Mouse (Mus musculus) neural tube, embryonic 11.5 days (tissue): Measurements from ENCODE around the gene Hsfy2. TPM values are rescaled to one million over a fixed set of nuclear protein-coding genes. Genes with fewer than 3 reads are reported as not detected.

Experiments used
- ATAC-seq: fragments of 200-750 bp; cut with Nextera tagmentation; 2 replicates; pipeline ENCODE4 v1.8.0; 2017; ENCODE audit warnings: moderate number of reproducible peaks, mild to moderate bottlenecking, moderate TSS enrichment, moderate library complexity; ENCODE audit not compliant: insufficient read depth, low FRiP score, low TSS enrichment
- DNase-seq: peaks from one replicate; pipeline ENCODE4 v3.0.0-alpha.2; 2015; ENCODE audit warnings: low spot score
- H3K27ac ChIP-seq: fragments of 300-500 bp; sonication (generic); 2 replicates; pipeline ENCODE4 v1.5.1; 2014; ENCODE audit warnings: low read depth, mild to moderate bottlenecking, low read length
- H3K27me3 ChIP-seq: fragments of 300-500 bp; sonication (generic); 2 replicates; pipeline ENCODE4 v1.6.1; 2014; ENCODE audit warnings: mild to moderate bottlenecking, low read length, mixed read lengths; ENCODE audit not compliant: control insufficient read depth, insufficient read depth
- H3K36me3 ChIP-seq: fragments of 300-500 bp; sonication (generic); 2 replicates; pipeline ENCODE4 v1.6.1; 2014; ENCODE audit warnings: mild to moderate bottlenecking, low read length, moderate library complexity, mixed read lengths; ENCODE audit not compliant: control insufficient read depth, insufficient read depth
- H3K4me1 ChIP-seq: fragments of 300-500 bp; sonication (generic); 2 replicates; pipeline ENCODE4 v1.6.1; 2014; ENCODE audit warnings: low read length, mixed read lengths; ENCODE audit not compliant: control insufficient read depth, insufficient read depth
- H3K4me2 ChIP-seq: fragments of 300-500 bp; sonication (generic); 2 replicates; pipeline ENCODE4 v1.6.1; 2014; ENCODE audit warnings: low read depth, mild to moderate bottlenecking, moderate library complexity
- H3K4me3 ChIP-seq: fragments of 300-500 bp; sonication (generic); 2 replicates; pipeline ENCODE4 v1.5.1; 2014; ENCODE audit warnings: low read depth, low read length
- H3K9ac ChIP-seq: fragments of 300-500 bp; sonication (generic); 2 replicates; pipeline ENCODE4 v1.6.1; 2014; ENCODE audit warnings: mild to moderate bottlenecking, low read length
- H3K9me3 ChIP-seq: fragments of 300-500 bp; sonication (generic); 2 replicates; pipeline ENCODE4 v1.6.1; 2016; ENCODE audit warnings: low read length; ENCODE audit not compliant: control insufficient read depth
- WGBS: fragments of 180-500 bp; shearing (Covaris S2); extraction: QIAGEN DNeasy Blood & Tissue Kit; methylation state at CpG from one replicate; pipeline ENCODE4 v1.1.7; 2014; 5-methylcytosine and 5-hydroxymethylcytosine counted together
- polyA plus RNA-seq: library from polyadenylated mRNA; unstranded; fragments of >200 nt; fragmentation: Nextera tagmentation; extraction: Ambion mirVana; gene quantifications from 2 replicates; pipeline ENCODE4 v1.2.1, GENCODE M21; 2014

The Hsfy2 gene
- not detected in 2 replicates for polyA plus RNA-seq

- no peaks in the 10 kb centered on the region for H3K9me3 ChIP-seq
- no peak within 1 kb of the TSS for H3K4me3 ChIP-seq
- H3K36me3 ChIP-seq = no peaks in the 10 kb centered on the region
- H3K4me1 ChIP-seq = no peaks in the 10 kb centered on the region
- no peak within 1 kb of the TSS for H3K4me2 ChIP-seq
- ATAC-seq (no peak), DNase-seq (no peak)
- H3K27ac ChIP-seq = no peak within 1 kb of the TSS
- WGBS = 85% methylated on average over 2 of the region's 2 CpGs
- no peaks in the 10 kb centered on the region for H3K27me3 ChIP-seq
- H3K9ac ChIP-seq = no peak within 1 kb of the TSS
Observed at GRCm38 (mm10) chr1:56637335-56637734, at the start of gene Hsfy2. Gene Hsfy2 (minus strand): TSS chr1:56637435.

GRCm38 (mm10) chr1:56685053-56685557, 47.9 kb upstream of the Hsfy2 start:
- H3K36me3 ChIP-seq = no peaks in the 10 kb centered on the region
- no peak overlapping the region for H3K4me2 ChIP-seq
- H3K9ac ChIP-seq = no peak overlapping the region
- 90% methylated on average over 1 of the region's 1 CpGs for WGBS
- no peak overlapping the region for H3K4me3 ChIP-seq
- no peak for DNase-seq
- H3K27me3 ChIP-seq = no peaks in the 10 kb centered on the region
- H3K27ac ChIP-seq = no peak overlapping the region
- no peak for ATAC-seq
- H3K9me3 ChIP-seq = no peaks in the 10 kb centered on the region
- H3K4me1 ChIP-seq = no peaks in the 10 kb centered on the region

DNA sequence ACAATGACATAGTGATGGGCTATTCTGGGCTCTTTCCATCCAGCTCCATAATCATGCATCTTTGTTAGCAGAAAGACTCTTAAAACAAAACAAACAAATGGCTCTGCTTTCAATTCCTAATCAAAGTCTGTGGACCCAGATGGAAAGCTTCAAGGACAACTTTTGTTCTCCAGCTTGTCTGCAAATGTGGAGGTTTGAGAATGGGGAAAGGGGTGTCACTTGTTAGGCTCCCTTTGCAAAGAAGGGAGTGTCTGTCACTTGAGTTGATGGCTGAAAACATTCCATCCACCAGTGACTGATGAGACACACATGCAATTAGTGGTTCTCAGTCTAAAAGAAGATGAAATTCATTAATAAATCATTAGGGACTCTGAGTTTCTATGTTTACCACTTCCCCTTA, 47.3 kb upstream of the Hsfy2 start:
- H3K9me3 ChIP-seq = no peaks in the 10 kb centered on the region
- H3K4me1 ChIP-seq = no peaks in the 10 kb centered on the region
- H3K9ac ChIP-seq = no peak overlapping the region
- no peak for DNase-seq
- no peak overlapping the region for H3K27ac ChIP-seq
- no peak for ATAC-seq
- no peak overlapping the region for H3K4me2 ChIP-seq
- H3K27me3 ChIP-seq = no peaks in the 10 kb centered on the region
- no peak overlapping the region for H3K4me3 ChIP-seq
- no peaks in the 10 kb centered on the region for H3K36me3 ChIP-seq

DNA sequence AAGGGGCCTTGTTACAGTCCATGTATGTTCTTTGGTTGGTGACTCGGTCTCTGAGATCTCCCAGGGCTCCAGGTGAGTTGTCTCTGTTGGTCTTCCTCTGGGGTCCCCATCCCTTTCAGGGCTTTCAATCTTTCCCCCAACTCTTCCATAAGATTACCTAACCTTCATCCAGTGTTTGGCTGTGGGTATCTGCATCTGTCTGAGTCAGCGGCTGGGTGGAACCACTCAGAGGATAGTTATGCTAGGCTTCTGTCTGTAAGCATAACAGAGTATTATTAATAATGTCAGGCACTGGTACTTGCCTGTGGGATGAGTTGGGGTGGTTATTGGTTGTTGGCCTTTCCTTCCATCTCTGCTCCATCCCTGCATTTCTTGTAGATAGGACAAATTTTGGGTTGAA, 44.0 kb upstream of the Hsfy2 start:
- Histone ChIP-seq H3K4me2 (no peak overlapping the region), H3K4me3 (no peak overlapping the region), H3K27me3 (no peaks in the 10 kb centered on the region), H3K27ac (no peak overlapping the region), H3K36me3 (no peaks in the 10 kb centered on the region), H3K9ac (no peak overlapping the region), H3K9me3 (no peaks in the 10 kb centered on the region), H3K4me1 (no peaks in the 10 kb centered on the region)
- WGBS = 92% methylated on average over 2 of the region's 2 CpGs
- ATAC-seq (no peak), DNase-seq (no peak)

DNA sequence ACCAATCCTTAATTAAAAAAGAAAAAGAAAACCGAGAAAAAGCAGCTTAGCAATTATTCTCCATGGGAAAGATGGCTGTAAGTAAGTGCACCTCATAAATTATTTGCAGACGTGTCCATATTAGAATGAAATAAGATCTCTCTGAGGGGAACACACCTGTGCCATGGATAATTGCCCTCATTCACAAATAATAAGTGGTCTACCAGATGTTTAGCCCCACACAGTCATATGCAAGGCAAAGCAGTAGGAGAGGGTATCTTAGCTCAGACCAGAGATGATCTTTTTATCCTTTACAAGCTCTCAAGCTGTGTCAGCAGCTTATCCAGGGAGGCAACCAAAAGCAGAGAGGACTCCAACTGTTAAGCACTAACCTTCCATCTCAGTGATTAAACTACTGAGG, 38.0 kb upstream of the Hsfy2 start:
- no peaks in the 10 kb centered on the region for H3K27me3 ChIP-seq
- 47% methylated on average over 2 of the region's 2 CpGs for WGBS
- ATAC-seq (no peak), DNase-seq (no peak)
- H3K4me2 ChIP-seq = no peak overlapping the region
- H3K9ac ChIP-seq = no peak overlapping the region
- H3K36me3 ChIP-seq = no peaks in the 10 kb centered on the region
- no peaks in the 10 kb centered on the region; the same call in 1 of the 2 replicates for H3K4me1 ChIP-seq
- no peaks in the 10 kb centered on the region for H3K9me3 ChIP-seq
- H3K4me3 ChIP-seq = no peak overlapping the region
- H3K27ac ChIP-seq = no peak overlapping the region

DNA sequence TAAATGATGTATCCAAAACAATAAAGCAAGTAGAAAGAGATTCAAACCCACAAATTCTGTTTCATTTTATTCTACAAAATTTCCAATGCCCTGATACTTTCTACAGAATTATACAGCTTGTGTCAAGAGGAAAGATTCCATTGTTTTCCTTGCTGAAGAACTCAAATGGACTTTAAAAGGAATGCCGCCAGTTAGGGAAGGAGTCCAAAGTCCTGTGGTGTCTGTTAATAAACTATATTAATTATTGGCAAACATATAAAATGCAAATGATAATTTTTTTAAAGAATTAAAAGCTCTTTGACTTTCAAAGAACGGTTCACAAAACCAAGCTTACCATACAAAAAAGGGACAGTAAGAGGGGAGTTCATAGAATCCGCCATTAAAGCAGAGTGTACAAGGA, 37.4 kb upstream of the Hsfy2 start:
- no peak for ATAC-seq
- H3K27me3 ChIP-seq = no peaks in the 10 kb centered on the region

GRCm38 (mm10) chr1:56671241-56671945, 34.2 kb upstream of the Hsfy2 start:
- DNase-seq = no peak
- Histone ChIP-seq H3K9ac (no peak overlapping the region), H3K36me3 (no peaks in the 10 kb centered on the region), H3K4me1 (no peaks in the 10 kb centered on the region; the same call in 1 of the 2 replicates), H3K4me3 (no peak overlapping the region), H3K4me2 (no peak overlapping the region), H3K9me3 (no peaks in the 10 kb centered on the region), H3K27ac (no peak overlapping the region), H3K27me3 (no peaks in the 10 kb centered on the region)
- ATAC-seq = 0 out of 2 replicates have a peak, but pooled peaks have one; percentile 31
- WGBS = 47% methylated on average over 8 of the region's 8 CpGs

More for the DNA sequence above, 37.4 kb upstream of the Hsfy2 start:
- no peak for DNase-seq
- Histone ChIP-seq H3K9ac (no peak overlapping the region), H3K4me3 (no peak overlapping the region), H3K4me1 (no peaks in the 10 kb centered on the region; the same call in 1 of the 2 replicates), H3K9me3 (no peaks in the 10 kb centered on the region), H3K27ac (no peak overlapping the region), H3K36me3 (no peaks in the 10 kb centered on the region), H3K4me2 (no peak overlapping the region)
- WGBS = 92% methylated on average over 3 of the region's 3 CpGs

DNA sequence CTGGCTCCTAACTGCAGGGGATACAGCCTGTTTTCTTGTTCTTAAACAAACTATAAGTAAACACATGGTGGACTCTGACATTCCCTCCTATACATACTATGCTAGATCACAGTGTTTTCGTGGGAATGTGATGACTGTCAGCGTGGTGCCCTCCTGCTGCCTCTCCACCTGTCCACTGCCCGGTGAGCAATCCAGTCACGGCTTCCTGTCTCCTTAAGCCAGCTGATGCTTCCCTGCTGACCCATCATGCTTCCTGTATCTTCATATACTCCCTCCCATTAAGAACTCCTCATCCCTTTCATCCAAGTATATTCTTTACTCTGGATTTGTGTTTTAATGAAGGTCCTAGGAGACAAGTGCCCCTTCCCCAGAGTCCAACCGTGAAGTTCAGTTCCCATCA, 33.3 kb upstream of the Hsfy2 start:
- no peak for ATAC-seq
- WGBS = 62% methylated on average over 5 of the region's 5 CpGs
- no peak overlapping the region for H3K4me2 ChIP-seq

DNA sequence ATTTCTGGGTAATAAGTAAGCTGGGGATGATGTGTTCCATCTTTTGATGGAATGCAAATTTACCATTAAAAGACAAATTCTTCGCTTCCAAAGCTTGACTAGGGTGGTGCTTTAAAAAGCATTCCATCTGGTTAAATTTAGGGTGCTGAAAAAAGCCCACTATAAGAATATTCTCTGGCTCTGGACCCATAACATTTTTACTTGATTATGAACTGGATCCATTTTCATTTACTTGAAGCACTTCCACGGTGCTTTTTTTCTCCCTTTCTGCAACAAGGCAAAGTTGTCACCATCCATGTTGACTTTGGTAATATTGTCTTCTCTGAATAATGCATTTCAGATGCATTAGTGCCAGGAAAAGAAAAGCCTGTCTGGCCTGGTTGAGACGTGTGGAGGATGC, 27.4 kb upstream of the Hsfy2 start:
- H3K27ac ChIP-seq = no peak overlapping the region
- ATAC-seq = no peak
- H3K9ac ChIP-seq = no peak overlapping the region
- no peak overlapping the region for H3K4me3 ChIP-seq
- 90% methylated on average over 3 of the region's 3 CpGs for WGBS
- H3K4me2 ChIP-seq = no peak overlapping the region
- H3K9me3 ChIP-seq = no peaks in the 10 kb centered on the region
- no peaks in the 10 kb centered on the region for H3K36me3 ChIP-seq
- H3K4me1 ChIP-seq = no peaks in the 10 kb centered on the region
- H3K27me3 ChIP-seq = no peaks in the 10 kb centered on the region
- DNase-seq = no peak

More for the DNA sequence above, 33.3 kb upstream of the Hsfy2 start:
- Histone ChIP-seq H3K27me3 (no peaks in the 10 kb centered on the region), H3K4me1 (no peaks in the 10 kb centered on the region; the same call in 1 of the 2 replicates), H3K9ac (no peak overlapping the region), H3K36me3 (no peaks in the 10 kb centered on the region), H3K9me3 (no peaks in the 10 kb centered on the region), H3K4me3 (no peak overlapping the region), H3K27ac (no peak overlapping the region)
- DNase-seq = no peak
